Mouse (Mus musculus) effector memory CD4-positive, alpha-beta T cell, adult 7 months (primary cell): ENCODE results near the gene Olfr575. TPM values are rescaled to one million over a fixed set of nuclear protein-coding genes. Genes with fewer than 3 reads are reported as not detected.

Experiments used
- polyA plus RNA-seq: library from polyadenylated mRNA; unstranded; fragments of 100-300 nt; shearing (Covaris generic); gene quantifications from one replicate; pipeline ENCODE4 v1.2.1, GENCODE M21; 2017

The Olfr575 gene
- polyA plus RNA-seq, result not detected

DNA sequence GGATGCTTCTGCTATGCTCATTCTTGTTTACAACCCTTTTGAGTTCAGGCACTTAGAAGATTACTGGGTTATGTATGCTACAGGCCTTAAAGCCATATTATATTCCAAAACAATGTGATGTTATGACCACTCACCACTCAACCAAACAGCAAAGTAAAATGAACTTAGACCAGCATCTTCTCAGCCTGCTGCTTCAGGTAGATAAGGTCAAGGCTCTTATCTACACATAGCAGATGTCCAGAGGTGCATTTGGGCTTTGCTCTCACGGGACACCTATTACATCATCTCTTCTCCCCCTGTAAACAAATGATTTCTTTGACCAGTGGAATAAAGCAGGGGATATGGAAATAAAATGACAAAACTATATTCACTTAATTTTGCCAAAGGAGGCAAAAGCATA, at the start of gene Olfr575:
Gene Olfr575, minus strand, starts transcription at position 183 of the 400 bp plus-strand sequence.

DNA sequence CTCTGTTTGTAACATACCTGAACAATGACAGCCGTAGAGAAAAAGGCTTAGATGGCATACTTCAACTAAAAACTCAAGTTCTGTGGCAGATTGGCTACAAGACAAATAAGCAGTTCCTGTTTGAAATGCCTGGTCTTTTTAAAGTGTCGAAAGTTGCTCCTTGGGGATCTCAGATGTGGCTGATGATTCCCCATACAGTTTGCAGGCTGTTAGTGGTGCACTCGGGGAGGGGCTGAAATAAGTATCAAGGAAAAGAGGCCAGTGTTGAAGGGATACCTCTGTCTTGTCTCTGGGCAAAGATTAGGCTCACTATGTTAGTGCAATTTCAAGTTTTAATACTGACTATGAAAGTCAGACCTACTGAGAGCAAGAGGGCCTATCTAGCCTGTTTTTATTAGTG, 30.6 kb upstream of the Olfr575 start, which contains the start of gene Olfr578:
Gene Olfr578, minus strand, starts transcription at position 101 of the 400 bp plus-strand sequence.

DNA sequence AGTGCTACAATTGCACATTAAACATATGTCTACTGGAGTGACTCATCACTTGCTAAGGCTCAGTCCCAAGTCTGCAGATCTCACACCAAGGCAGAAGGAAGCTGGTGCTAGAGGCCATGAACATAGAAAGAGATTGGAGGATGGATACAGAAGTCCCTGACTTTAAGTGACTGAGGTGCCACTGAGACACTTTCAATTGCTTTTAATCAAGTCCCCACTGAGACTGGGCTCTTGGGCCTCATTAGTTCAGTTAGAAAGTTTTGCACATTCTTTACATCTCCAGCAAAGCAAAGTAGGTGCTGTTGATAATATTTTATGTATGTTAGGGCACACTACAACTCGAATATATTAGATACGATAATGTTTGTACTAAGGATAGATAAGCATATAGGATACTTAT, 17.3 kb upstream of the Olfr575 start, which contains the start of gene Olfr577:
Gene Olfr577, minus strand, starts transcription at position 101 of the 400 bp plus-strand sequence.

DNA sequence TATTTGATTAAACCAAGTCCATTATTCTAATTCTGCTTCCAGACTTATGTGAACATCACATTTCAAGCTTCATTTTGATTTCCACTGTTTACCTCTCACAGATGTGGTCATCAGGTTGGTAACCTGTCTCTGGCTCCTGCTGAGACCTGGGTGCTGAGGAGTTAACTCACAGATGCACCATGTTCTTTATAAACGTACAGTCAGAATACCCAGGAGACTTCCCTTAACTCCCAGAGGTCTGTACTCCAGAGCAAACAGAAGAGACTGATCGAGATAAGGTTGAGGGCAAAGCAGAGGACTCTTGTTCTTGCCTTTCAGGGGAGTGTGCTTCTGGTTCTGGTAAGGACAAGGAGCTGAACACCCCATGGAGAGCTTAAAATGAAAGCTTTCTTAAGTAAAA, 3.8 kb upstream of the Olfr575 start, which contains the start of gene Olfr576:
Gene Olfr576, plus strand, starts transcription at position 301 of the 400 bp plus-strand sequence.

DNA sequence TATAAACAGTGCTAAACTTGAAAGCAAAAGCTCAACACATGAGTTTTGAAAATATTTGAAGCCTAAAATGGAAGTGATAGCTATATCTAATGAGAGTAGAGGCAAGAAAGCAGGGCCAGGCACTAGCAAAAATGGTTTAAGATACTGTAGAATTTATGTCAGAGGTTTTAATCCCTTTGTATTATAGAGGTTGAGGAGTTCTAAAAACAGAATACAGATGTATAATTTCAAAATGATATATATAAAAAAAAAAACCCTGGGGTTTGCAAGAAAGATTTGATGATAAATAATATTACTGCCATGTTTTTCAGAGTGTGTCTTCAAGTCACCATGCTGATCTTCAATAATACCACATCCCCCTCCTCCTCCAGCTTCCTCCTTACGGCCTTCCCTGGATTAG, 10.4 kb downstream of the Olfr575 start, which contains the start of gene Olfr574:
Gene Olfr574, plus strand, starts transcription at position 301 of the 400 bp plus-strand sequence.

DNA sequence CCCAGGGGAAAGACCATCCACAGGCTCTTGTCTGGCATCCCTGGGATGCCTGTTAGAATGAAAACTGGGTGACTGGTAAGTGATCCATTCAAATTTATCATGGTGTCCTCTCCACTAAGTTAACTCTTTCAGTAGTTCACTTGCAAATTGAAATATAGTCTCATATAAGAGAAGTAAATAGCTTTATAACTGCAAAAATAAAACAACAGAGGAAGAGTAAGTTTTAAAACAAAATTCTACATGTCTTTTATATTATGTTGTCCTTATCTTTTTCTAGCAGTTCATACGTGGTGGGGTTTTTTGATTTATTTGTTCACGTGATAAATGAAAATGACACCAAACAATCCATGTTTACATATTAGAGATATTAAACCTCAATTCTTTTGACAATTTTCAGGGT, 16.1 kb downstream of the Olfr575 start, which contains the start of gene Olfr573-ps1:
Gene Olfr573-ps1, minus strand, starts transcription at position 101 of the 400 bp plus-strand sequence.

DNA sequence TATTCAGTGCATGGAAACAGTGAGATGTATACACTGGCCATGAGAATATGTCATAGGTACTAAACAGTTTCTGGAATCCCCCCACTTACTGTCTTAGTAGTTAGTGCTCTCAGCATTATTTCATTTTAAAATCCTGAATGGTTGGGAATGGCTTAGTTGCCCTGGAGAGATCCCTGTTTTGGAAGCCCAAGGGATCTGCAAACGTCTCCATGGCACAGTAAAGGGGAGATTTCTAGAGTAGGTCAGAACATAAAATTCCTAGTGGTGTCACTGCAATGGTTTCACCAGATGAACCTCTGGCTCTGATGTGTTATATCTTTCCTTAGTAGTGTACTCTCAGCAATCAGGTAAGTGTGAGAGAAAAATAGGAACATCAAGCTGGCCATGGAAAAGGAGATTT, 34.5 kb downstream of the Olfr575 start, which contains the start of gene Olfr572:
Gene Olfr572, plus strand, starts transcription at position 301 of the 400 bp plus-strand sequence.

DNA sequence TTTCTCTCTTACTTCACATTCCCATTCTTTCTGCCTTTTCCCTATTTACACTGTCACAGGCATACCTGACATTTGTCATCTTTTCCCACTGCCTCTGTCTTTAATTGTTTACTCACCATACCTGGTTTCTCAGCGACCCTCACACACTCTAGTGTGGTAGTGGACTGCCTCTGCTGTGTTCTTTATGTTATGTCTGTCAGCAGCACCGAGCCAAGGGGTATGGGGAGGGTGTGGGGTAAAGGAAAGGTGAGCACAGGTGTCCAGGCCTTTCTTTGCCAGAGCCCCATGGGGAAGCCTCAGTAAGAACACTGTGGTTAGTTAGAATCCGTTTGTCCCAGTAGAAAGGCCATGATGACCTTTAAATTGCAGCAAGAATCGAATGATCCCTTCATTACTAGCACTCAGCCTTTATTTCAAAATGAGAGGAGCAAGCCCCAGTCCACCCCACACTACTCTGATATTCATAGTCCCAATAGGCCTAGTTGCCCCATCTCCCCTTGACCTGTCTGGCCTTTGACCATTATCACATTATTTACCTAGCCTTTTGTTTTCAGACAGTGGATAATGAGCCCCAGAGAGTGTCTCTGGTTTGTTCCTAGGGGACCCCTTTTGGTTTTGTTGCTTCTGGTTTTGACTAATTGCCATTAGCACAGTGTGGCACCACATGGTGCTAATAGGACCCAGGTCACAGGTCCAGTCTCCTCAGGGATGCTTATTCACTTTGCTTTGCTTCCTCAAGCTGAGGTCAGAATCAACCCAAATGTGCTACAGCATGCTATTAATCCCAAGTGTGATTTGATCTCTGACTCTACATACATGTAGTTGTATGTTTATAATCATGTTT, 41.3 kb downstream of the Olfr575 start, which contains the start of gene Olfr571:
Gene Olfr571, minus strand, starts transcription at position 505 of the 844 bp plus-strand sequence.

Other genes starting within 250 kb of the Olfr575 start
- not detected for gene Olfr33, start 239.7 kb downstream of the Olfr575 start, polyA plus RNA-seq
- not detected for gene Olfr559, start 231.3 kb downstream of the Olfr575 start, polyA plus RNA-seq
- not detected for gene Olfr560, start 199.4 kb downstream of the Olfr575 start, polyA plus RNA-seq
- not detected for gene Olfr78, start 199.3 kb downstream of the Olfr575 start, polyA plus RNA-seq
- not detected for gene Olfr561, start 187.6 kb downstream of the Olfr575 start, polyA plus RNA-seq
- gene Olfr564, start 155.3 kb downstream of the Olfr575 start, polyA plus RNA-seq, result not detected
- not detected for gene Olfr566, start 100.0 kb downstream of the Olfr575 start, polyA plus RNA-seq
- gene Olfr568, start 81.7 kb downstream of the Olfr575 start, polyA plus RNA-seq, result 0.41 TPM
- gene Olfr569, start 67.9 kb downstream of the Olfr575 start, polyA plus RNA-seq, result not detected
- not detected for gene Olfr570, start 64.2 kb downstream of the Olfr575 start, polyA plus RNA-seq
- gene Olfr571, start 41.2 kb downstream of the Olfr575 start, polyA plus RNA-seq, result not detected
- gene Olfr572, start 34.4 kb downstream of the Olfr575 start, polyA plus RNA-seq, result not detected
- 0.44 TPM for gene Olfr573-ps1, start 16.2 kb downstream of the Olfr575 start, polyA plus RNA-seq
- not detected for gene Olfr574, start 10.3 kb downstream of the Olfr575 start, polyA plus RNA-seq
- gene Olfr576, start 3.9 kb upstream of the Olfr575 start, polyA plus RNA-seq, result not detected
- 0.20 TPM for gene Olfr577, start 17.2 kb upstream of the Olfr575 start, polyA plus RNA-seq
- gene Olfr578, start 30.5 kb upstream of the Olfr575 start, polyA plus RNA-seq, result not detected
- gene Olfr582, start 79.2 kb upstream of the Olfr575 start, polyA plus RNA-seq, result not detected
- not detected for gene Olfr583, start 92.5 kb upstream of the Olfr575 start, polyA plus RNA-seq
- gene Olfr584, start 123.1 kb upstream of the Olfr575 start, polyA plus RNA-seq, result not detected
- gene Olfr585, start 138.9 kb upstream of the Olfr575 start, polyA plus RNA-seq, result not detected
- gene Olfr586, start 166.9 kb upstream of the Olfr575 start, polyA plus RNA-seq, result not detected
- not detected for gene Olfr588-ps1, start 182.1 kb upstream of the Olfr575 start, polyA plus RNA-seq
- gene Olfr589, start 197.6 kb upstream of the Olfr575 start, polyA plus RNA-seq, result not detected
- gene Olfr591, start 219.6 kb upstream of the Olfr575 start, polyA plus RNA-seq, result 0.07 TPM
- not detected for gene Olfr592, start 226.0 kb upstream of the Olfr575 start, polyA plus RNA-seq